Mouse (Mus musculus) layer of hippocampus, adult 8-10 months (tissue): ENCODE results near the gene Actl11. TPM values are rescaled to one million over a fixed set of nuclear protein-coding genes. Genes with fewer than 3 reads are reported as not detected.

ENCODE experiments used
- DNase-seq, 2 experiments: peaks; one replicate each; pipeline ENCODE4 v3.0.0; 2022; ENCODE audit warnings: low spot score in 2 of 2
- total RNA-seq, 4 experiments: library from RNA; stranded (reverse); gene quantifications; 2 replicates each; pipeline ENCODE4 v1.2.4; 2022

Gene Actl11
- total RNA-seq, result not detected

DNA sequence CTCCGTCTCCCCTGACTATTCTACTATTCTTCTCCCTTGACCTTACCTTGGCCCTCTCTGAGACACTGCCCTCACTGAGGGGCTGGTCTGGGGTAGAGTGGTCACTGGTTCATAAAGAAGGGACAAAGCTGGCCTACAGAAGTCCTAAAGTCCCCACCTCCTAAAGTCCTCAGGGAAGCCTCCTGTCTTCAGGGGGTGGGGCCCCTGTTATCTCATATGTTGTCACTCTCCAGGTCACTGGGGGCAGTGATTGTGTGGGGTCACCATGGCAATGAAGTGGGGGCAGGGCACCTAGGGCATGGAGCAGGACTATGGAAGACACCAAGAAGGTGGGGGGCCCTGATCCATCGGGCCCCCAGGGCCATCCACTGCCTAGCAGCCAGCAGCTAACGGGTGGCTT, at the start of gene Actl11:
TSS of gene Actl11 (plus strand) at position 301 of the 400 bp plus-strand sequence.
- no peak for DNase-seq

GRCm38 (mm10) chr9:107880411-107880810, 47.9 kb upstream of the Actl11 start:
- DNase-seq, result no peak

- DNase-seq, result peak; percentile 87 to 88
Observed at GRCm38 (mm10) chr9:107887804-107888266, 40.4 kb upstream of the Actl11 start, which contains the start of gene Mon1a. Mon1a (plus strand) TSS chr9:107888151.

DNA sequence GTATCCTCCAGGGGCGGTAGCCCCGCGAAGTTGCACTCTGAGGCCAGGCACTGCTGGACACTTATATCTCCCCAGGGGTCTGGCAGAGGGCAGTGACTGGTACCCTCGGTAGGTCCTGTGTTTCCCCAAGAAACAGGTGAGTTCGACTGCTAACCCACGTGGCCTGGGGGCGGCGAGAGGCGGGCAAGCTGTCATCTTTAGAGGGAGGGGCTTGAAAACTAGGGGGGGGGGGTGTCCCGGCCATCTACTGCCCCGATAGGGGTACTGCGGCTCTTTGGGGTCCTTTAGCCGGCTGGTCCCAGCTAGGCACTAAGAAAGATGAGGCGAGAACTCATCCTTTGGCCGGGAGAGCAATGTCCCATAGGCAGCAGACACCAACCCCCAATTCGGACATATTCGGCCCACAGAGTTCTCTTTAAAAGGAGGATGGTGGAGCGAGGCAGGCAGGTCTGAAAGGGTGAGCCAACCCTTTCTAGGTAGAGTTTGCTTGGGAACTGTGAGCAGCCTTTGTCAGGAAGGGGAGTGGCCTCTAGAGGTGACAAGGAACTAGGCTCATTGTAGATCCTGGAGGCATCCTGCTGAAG, 39.9 kb upstream of the Actl11 start:
- no peak for DNase-seq

GRCm38 (mm10) chr9:107890260-107890659, 38.0 kb upstream of the Actl11 start:
- DNase-seq, result no peak

DNA sequence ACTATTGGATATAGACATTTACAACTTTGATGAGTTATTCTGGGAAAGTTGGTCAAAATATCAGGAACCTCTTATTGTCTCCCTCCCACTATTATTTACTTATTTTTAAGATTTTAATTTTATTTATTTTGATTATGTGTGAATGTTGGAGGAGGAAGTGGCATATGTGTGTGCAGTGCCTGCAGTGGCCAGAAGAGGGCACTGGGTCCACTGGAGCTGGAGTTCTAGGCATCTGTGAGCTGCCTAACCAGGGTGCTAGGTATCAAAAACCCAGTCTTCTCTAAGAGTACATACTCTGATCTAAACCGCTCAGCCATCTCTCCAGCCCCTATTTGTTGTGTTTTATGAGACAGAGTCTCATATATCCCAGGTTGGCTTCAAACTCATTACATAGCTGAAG, 37.2 kb upstream of the Actl11 start:
- DNase-seq, result no peak

- no peak for DNase-seq
Observed at GRCm38 (mm10) chr9:107898563-107898962, 29.7 kb upstream of the Actl11 start.

DNA sequence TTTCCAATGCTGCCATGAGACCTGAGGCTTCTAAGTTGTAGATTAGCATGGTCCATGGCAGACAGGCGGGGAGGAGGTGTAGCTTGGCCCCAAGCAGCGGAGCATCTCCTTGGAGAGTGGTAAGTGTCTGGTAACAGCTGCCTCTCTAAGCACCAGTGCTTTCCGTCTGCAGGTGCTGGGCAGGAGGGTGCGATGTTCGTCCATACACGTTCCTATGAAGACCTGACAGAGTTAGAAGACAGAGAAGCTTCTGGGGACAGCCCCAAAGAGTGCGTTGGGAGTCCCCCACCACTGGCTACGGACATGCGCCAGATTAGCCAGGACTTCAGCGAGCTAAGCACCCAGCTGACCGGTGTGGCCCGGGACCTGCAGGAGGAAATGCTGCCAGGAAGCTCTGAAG, 28.4 kb upstream of the Actl11 start:
- DNase-seq, result no peak

GRCm38 (mm10) chr9:107900840-107901626, 27.2 kb upstream of the Actl11 start:
- peak; percentile 73 to 82 for DNase-seq

DNA sequence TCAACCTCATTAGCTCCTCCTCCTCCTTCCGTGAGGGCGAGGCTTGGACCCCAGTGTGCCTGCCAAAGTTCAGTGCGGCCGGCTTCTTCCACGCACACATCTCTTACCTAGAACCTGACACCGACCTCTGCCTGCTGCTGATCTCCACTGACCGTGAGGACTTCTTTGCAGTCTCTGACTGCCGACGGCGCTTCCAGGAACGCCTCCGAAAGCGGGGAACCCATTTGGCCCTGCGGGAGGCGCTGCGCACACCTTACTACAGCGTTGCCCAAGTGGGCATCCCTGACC, 26.7 kb upstream of the Actl11 start:
- no peak for DNase-seq

DNA sequence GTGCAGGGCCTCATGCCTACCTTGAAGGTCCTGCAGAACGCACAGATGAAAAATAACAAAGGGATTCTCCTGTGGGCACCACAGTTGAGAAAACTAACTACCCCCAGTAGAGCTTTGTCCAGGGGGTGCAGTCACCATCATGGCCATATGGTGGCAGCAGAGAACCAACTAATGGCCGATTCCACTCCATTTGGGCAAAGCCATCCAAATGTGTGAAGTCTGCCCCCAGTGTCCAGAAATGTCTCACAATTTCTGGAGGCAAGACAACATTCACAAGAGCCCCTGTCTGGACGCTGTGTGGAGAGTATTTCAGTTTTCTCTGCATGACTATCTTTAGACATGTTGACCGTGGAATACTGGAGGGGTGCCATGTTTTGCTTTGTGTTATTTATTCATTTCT, 23.5 kb upstream of the Actl11 start:
- DNase-seq, result peak; percentile 79 to 91

DNA sequence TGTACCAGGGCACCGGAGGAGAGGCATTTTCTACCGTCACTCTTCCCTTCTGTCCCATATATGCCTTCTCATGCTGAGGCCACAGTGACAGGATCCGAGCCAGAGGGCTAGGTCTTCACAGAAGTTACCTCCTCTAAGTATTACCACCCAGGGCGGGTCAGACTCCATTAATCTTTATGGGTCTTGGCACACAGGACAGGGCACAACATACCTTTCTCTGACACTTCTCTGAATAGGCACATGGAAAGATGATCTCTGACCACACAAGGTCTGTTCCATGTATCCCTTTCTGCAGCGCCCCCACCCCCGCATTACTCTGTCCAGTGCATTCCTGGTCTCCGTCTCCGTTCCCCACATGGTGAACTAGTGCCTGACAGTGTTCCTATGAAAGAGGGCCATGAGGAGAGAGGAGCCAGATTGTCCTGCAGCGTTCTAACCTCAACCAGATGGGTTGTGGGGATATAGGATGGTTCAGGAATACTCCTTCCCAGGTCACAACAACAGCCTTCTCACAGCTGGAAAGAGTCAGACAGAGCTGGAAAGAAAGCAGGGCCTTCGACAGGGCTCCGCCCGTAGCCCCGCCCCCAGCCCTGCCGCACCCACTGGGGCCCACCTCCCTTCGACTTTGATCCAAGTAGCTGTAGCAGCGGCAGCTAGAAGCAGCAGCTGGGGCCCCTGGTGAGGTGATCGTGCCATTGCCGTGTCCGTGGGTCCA, 21.9 kb upstream of the Actl11 start, which contains the start of gene Mst1r:
TSS of gene Mst1r (plus strand) at position 622 of the 715 bp plus-strand sequence.
- DNase-seq, result no peak

- no peak for DNase-seq
Observed at GRCm38 (mm10) chr9:107906967-107907800, 21.1 kb upstream of the Actl11 start.

DNA sequence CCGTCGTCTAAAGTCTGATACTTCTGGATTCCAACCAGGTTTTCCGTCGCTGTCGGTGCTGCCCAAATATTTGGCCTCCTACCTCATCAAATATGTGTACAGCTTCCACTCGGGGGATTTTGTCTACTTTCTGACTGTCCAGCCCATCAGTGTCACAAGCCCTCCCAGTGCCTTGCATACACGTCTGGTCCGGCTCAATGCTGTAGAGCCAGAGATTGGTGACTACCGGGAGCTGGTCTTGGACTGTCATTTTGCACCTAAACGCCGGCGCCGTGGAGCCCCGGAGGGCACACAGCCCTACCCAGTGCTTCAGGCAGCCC, 20.5 kb upstream of the Actl11 start:
- DNase-seq, result no peak

GRCm38 (mm10) chr9:107908410-107909158, 19.7 kb upstream of the Actl11 start:
- no peak for DNase-seq

DNA sequence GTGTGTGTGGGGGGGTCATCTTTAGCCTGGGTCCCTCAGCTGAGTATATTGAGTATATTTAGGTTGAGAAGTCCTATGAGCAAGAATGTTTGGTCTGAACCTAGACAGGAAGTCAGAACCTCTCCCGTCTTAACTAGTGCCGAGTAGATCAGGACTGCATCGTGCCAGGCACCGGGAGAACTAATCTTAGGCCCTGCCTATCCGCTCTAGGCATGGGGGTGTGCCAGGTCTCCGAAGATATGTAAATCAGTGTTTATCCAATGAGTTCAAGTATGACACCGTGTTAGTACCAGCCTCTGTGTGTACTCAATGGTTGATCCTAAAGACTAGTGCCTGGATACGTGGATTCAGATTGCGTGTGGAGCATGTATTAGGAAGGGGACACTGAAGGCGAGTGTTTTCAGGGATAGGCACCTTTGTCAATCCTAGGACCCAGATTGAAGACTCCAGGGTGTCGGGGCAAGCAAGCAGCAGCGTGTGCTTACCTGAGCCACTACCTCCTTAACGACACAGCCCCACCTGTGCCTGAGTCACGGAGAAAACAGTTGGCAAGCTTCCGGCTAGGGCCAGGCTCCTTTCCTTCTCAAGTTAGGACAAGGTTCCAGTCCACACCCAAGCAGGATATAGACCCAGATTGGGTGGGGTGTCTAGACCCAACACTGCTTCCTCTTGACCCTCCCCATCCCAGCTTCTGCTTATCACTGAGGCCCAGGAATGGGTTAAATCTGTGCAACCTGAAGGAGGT, 18.1 kb upstream of the Actl11 start:
- no peak for DNase-seq

- DNase-seq, result no peak
Observed at GRCm38 (mm10) chr9:107914764-107915420, 13.4 kb upstream of the Actl11 start.

GRCm38 (mm10) chr9:107917895-107918608, 10.2 kb upstream of the Actl11 start:
- no peak for DNase-seq

DNA sequence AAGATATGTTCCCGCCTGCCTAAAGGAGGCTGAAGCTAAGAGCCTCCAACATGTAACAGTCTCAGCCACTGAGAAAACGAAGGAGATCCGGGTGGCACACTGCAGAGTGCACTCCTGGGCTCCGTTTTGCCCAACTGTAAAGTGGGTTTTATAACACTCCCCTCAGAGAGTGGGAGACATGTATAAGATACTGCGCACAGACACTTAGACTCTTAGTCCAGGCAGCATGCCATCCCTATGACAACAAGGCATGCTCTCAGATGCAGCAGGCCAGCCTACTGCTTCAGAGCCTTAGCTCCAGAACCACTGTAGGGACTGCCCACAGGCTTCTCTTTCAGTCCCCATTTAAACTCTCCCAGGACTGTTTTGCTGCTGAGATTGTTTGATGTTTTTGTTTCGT, 9.4 kb upstream of the Actl11 start:
- DNase-seq, result no peak
